Mouse (Mus musculus) G1E-ER4 (cell line): ENCODE data around the gene Slc24a1. TPM values are rescaled to one million over a fixed set of nuclear protein-coding genes. Genes with fewer than 3 reads are reported as not detected.

ENCODE experiments used
- GATA1 ChIP-seq: IDR thresholded peaks from one replicate; pipeline ENCODE4 v1.8.0; 2012; ENCODE audit warnings: low read length, inconsistent platforms
- polyA plus RNA-seq: library from polyadenylated mRNA; stranded (reverse); fragments of >175 nt; gene quantifications from 2 replicates; pipeline ENCODE4 v1.2.3, GENCODE M21; 2012

Slc24a1 gene
- polyA plus RNA-seq, 1 experiment: 0.01 TPM

DNA sequence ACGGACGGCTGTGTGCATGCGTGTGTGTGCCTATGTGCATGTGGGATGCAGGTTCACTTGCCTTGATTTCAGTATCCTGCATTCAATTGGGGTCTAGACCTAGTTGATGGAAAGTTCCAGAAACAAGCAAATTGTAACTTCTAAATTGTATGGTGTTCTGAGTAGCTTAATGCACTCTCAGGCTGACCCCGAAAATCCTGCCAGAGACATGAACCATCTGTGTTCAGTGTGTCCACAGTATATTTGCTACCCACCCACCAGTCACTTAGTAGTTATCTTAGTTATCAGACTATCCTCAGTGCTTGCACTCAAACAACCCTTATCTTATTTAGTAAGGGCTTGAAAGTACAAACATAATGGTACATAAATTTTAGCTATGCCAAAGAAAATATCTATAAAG, 9.8 kb downstream of the Slc24a1 start:
- no peak for TF ChIP-seq GATA1

DNA sequence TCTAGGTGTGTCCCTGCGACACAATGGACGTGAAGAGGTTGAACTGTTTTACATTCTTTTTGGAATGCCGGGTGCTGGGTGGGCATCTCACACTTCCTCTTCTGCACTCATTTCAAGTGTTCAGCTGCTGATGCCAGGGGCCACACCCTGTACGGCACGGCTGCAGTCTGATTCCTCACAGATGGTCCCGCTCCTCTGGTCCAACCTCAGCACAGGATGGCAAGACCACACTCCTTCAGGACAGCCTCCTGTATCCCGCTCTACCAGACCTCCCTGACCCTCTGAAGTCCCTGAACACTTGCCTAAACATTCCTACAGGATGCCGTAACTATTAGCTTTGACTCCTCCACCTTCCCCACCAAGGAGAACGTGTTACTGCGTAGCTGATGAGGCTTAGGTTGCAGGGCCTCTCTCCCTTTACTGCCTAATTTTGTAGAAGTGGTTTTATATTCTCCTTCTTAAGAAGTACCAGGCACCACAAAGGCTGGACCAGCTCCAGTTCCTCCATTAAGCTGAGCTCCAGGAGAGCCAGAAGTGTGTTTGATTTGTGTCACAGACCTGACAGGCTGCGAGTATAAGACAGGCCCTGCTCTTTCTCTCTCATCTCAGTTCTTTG, 10.6 kb downstream of the Slc24a1 start:
- TF ChIP-seq GATA1: no peak

- no peak for TF ChIP-seq GATA1
These were observed 11.6 kb downstream of the Slc24a1 start for GRCm38 (mm10) chr9:64939790-64940189.

DNA sequence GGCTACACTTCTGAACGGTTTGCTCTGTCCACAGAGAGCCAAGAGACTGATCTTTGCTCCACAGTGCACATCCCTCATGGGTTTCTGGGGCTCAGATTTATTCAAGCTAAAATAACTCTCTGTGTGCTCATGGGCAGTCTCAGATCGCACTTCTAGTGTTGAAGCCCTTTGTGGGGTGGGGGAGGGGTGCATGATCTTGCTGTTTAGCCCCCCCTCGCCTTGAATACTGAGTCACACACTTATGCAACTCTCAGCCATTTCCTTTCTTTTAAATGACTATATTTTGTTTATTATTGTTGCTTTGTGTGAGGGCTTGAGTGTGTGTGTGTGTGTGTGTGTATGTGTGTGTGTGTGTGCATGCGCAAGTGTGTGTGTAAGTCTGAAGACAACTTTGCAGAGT, 12.1 kb downstream of the Slc24a1 start:
- no peak for TF ChIP-seq GATA1

DNA sequence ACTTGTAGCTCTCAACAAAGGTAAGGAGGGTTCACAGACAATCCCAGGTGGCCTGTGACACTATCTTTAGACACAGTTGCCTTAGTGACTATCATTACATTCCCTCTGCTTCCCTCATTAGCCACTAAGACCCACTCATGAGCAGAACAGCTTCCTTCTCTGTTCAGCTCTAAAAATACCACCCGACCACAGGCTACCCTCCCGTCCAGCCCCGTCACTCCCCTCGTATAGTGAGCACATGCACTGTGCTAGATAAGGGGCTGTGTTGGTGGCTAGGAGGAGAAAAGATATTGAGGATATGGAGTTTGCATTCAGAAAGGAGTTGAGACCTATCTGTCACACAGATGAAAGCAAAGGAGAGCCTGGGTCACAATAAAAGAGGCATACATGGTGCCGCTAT, 12.9 kb downstream of the Slc24a1 start:
- TF ChIP-seq GATA1: no peak

DNA sequence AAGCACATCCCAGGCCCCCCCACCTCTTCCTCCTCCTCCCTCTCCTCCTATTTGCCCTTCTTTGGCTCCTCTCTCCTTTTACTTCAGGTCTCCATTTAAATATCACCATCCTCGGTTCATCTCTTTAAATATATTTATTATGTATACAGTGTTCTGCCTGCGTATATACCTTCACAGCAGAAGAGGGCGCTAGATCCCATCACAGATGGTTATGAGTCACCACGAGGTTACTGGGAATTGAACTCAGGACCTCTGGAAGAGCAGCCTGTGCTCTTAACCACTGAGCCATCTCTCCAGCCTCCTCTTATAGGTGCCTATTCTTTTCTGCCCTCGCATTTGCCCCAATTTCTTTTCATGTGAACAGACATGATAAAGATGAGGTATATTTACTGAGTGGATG, 13.9 kb downstream of the Slc24a1 start:
- no peak for TF ChIP-seq GATA1

DNA sequence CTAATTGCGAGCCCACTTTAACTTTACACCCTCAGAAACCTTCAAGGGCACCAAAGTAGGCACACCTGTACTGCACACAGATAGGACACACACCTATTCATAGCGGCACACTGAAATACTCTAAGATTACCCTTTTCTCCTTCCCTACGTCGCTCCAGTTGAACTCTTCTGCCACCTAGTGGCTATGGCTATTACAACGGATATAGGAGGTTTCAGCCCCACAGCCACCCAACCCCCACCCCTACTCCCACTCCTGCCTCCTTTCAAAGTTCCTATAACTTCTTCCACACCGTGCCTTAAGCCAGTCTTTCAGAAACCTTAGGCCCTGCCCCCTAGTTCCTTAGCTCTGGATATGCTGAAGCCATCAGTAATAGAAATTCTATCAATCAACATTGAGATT, 14.9 kb downstream of the Slc24a1 start:
- TF ChIP-seq GATA1: no peak

GRCm38 (mm10) chr9:64934015-64934754, 17.2 kb downstream of the Slc24a1 start:
- TF ChIP-seq GATA1: no peak

- TF ChIP-seq GATA1: no peak
These were observed 19.4 kb downstream of the Slc24a1 start for GRCm38 (mm10) chr9:64931751-64932610.

DNA sequence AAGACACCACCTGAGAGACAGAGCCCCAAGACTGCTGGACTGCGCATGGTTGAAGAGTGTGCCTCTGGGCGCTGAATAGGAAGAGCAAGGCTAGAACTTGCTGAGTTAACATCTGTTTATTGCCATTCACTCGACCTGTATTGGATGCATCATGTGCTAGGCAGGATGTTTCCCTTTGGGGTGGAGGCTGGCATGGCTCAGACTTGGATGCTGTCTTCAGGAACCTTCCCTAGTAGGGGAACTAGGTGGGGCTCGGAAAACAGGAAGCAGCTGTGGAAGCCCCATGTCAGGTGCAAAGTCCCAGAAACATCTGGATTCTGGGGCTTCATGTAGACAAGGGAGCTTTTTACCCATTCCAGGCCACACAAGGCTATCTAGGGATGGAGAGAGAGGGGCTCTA, 21.2 kb downstream of the Slc24a1 start:
- no peak for TF ChIP-seq GATA1

DNA sequence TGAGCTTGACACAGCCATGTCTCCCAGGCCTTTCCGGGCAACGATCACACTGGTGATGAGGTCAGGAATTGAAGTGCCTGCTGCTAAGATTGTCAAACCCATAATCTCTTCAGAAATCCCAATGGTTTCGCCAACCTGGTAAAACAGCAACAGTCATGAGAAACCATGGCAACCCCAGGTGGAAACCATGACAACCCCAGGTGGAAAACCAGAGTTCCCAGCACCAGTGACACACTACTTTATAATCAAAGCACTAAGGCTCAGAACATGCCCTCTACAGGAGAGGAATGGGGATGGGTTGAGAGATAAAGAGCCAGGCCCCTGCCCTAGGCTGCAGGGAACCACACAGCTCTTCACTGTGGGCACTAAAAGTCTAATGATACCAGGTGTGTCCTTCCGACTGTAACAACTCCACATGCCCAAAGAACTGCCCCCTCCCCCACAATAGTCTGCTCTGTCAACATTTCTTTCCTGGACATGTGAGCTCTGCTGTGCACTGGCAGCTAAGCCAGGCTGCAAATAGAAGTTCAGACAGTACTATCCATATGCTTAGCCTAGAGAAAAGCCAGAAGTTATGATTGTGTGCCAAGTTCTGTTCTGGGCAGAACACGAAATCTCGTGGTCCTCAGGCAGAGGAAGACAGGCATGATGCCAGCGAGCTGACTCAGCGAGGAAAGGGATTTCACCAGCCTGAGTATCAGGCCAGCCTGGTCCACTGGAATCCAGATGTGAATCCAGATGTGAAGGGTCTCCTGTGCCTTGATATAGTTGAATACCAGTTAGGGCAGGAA, 25.0 kb downstream of the Slc24a1 start:
- no peak for TF ChIP-seq GATA1

- no peak for TF ChIP-seq GATA1
These were observed 25.6 kb downstream of the Slc24a1 start for GRCm38 (mm10) chr9:64925771-64926170.

GRCm38 (mm10) chr9:64918560-64918959, 32.8 kb downstream of the Slc24a1 start:
- no peak for TF ChIP-seq GATA1

- no peak for TF ChIP-seq GATA1
These were observed 36.8 kb downstream of the Slc24a1 start for GRCm38 (mm10) chr9:64914629-64915028.

DNA sequence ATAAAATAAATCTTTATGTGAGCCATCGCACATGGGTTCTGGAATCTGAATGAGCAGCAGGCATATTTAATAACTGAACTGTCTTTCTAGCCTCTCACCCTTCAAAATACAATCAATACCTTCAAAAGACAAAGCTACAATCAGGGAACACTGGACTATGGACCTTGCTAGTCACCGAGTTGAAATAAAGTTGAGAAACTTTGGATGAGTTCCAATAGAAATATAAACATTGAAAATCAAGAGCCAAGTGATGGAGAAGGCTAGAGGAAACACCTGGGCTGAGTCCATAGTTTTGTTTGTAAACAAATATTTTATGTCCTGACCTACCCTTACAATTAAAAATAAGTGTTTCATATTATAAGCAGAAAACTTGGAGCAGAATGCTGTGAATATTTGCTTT, 37.4 kb downstream of the Slc24a1 start:
- TF ChIP-seq GATA1: no peak

DNA sequence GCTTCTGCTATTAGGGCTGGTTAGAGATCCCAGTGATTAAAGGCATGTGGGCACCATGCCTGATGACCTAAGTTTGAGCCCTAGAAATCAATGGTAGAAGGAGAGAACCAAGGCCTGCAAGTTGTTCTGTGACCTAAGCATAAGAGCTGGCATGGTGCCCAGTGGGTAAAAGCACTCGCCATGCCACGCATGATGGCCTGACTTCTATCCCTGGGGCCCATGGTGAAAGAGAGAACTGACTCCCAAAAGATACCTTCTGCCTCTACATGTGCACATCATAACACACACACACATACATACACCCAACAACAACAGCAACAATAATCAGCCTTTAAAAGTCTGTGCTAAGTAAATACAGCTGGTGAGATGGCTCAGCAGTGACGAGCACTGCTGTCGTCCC, 38.0 kb downstream of the Slc24a1 start:
- no peak for TF ChIP-seq GATA1

GRCm38 (mm10) chr9:64907441-64907840, 44.0 kb downstream of the Slc24a1 start:
- no peak for TF ChIP-seq GATA1
